Mouse (Mus musculus) gastrocnemius, postnatal 14 days (tissue): Measurements from ENCODE around the gene Dmrtc2. TPM values are rescaled to one million over a fixed set of nuclear protein-coding genes. Genes with fewer than 3 reads are reported as not detected.
A peak's percentile ranks its signal among the peaks of the same experiment; 100 is the strongest.

ENCODE experiments used
- DNase-seq: peaks from one replicate; pipeline ENCODE4 v3.0.0; 2021; ENCODE audit warnings: mixed read lengths
- intact Hi-C: fragments of 180-260 bp; cut with DNase I; formaldehyde crosslinking; loops from one replicate; pipeline ENCODE4 v1.15.1; 2025; ENCODE audit warnings: low total_unique reads
- total RNA-seq, 2 experiments: library from RNA; stranded (reverse); gene quantifications; 2 replicates each; pipeline ENCODE4 v1.2.3; 2021

Dmrtc2 gene
- total RNA-seq, 2 experiments from 2014 or later: not detected

- intact Hi-C loops: no loop called here
- DNase-seq: no peak
Observed at GRCm38 (mm10) chr7:24861913-24862312, 7.9 kb upstream of the Dmrtc2 start, which contains the start of gene Gm9844. Gm9844 (plus strand) TSS chr7:24862213.

DNA sequence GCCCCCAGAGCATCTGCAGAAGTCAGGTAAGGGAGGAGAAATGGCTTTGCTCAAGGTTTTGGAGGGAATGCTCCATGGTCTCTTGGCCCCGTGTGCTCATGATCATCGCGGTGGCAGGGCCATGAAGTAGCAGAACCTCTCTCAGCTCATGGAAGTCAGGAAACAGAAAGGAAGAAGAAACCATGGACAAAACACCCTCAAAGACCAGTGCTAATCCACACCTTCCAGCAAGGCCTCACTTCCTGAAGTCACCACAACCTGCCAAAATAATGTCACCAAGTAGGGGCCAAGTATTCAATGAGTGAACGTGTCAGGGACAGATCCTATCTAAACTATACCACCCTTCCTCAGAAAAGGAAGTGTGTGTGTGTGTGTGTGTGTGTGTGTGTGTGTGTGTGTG lies 7.0 kb upstream of the Dmrtc2 start:
- DNase-seq: no peak
- intact Hi-C loops: no loop called here

DNA sequence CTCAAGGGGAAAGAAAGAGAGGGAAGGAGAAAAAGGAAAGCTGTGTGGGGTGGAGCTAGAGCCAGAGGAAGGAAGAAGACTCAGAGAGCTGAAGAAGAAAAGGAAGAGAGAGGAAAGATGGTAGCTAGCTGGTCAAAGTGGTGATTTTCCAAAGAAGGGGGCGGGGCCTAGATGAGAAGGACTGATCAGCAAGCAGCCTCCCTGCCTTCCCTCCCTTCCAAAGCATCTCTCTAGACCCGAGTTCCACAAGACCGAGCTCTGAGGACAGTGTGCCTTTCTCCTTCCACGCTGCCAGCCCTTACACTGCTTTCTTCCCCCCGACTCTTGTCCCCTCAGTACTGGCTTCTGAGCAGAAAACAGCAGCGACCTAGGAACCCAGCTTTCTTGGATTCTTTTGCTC lies 5.7 kb upstream of the Dmrtc2 start:
- intact Hi-C loops: no loop called here
- no peak for DNase-seq

DNA sequence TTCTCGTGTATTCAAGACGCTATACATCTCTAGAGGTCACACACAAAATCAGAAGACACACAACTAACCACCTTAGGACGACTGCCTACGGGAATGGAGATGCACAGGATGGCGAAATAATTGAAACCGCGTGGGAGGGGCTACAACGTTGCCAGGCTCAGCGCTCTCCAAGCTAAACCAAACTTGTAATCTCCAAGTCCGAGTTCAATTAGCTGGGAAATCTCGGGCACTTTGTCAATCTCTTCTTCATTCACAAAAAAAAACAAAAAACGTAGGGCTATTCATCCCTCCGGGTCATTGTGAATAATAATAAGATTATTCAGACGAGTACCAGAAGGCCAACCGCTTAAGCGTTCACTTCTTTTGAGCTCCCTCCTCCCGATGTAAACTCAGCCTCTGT lies 777 bp upstream of the Dmrtc2 start:
- intact Hi-C loops: no loop called here
- no peak for DNase-seq

GRCm38 (mm10) chr7:24877588-24877987 lies 7.7 kb downstream of the Dmrtc2 start:
- intact Hi-C loops: no loop called here
- DNase-seq: no peak

- no peak for DNase-seq
- intact Hi-C loops: no loop called here
Observed at GRCm38 (mm10) chr7:24879620-24880019, 9.8 kb downstream of the Dmrtc2 start.

DNA sequence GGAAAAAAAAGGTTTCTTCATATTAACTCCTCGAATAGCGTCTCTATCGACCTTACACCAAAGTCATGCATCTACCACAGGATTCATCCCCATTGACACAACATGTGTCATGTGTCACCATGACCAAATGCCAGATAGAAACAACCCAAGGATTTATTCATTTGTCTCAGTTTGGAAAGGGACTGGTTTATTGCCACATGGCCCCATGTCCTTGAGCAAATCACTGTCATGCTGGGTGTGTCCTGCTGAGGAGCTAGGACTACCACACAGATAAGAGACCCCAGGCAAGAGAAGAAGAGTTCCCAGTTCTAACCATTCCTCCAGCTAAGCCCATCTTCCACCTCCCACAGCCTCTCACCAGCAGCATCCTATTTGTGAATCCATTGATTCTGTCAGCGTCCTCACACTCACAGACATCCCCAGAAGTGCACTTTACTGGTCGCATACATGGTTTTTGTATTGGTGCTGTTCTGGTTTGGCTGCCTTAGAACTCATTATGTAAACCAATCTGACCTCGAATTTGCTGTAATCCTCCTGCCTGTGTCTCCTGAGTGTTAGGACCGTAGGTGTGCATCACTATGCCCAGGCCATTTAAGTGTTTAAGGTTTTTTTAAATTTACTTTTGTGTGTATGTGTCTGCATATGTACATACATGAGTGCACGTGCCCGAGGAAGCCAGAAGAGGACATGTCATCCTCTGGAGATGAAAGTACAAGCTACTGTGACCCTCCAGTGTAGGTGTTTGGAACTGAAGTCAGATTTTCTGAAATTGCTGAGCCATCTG lies 12.8 kb downstream of the Dmrtc2 start:
- no peak for DNase-seq
- intact Hi-C loops: no loop called here

GRCm38 (mm10) chr7:24883896-24884692 lies 14.2 kb downstream of the Dmrtc2 start, which contains the start of gene Rps19:
Rps19 (plus strand) TSS chr7:24884371.
- intact Hi-C loops: no loop called here
- DNase-seq: peak; percentile 99

DNA sequence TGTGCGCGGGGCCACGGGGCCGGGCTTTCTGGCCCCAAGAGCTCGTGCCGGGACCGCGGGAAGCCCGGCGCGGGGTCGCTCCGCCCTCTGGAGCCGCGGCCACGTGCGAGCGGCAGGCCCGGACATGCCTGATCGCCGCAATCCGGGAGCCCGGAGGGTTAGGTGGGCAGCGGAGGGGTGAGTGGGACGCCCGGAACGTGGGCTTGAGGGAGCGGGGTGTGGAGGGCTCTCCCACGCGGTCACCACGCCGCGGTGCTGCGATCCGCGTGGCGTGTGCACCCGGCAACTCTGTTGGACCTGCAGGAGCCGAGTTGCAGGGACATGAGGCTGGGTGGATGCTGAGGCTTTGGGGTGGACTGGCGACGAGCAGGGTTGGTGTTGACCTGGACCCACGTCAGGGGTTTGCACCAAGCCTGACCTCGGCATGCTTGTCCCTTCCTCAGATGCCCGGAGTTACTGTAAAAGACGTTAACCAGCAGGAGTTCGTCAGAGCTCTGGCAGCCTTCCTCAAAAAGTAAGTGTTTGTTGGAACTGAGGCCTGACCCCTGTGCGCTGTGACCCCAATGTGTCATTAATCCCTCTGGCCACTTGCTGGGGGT lies 14.9 kb downstream of the Dmrtc2 start:
- intact Hi-C loops: no loop called here
- no peak for DNase-seq

GRCm38 (mm10) chr7:24885468-24886307 lies 15.8 kb downstream of the Dmrtc2 start:
- DNase-seq: no peak
- intact Hi-C loops: no loop called here

GRCm38 (mm10) chr7:24886308-24886633 lies 16.4 kb downstream of the Dmrtc2 start:
- intact Hi-C loops: no loop called here
- no peak for DNase-seq

- DNase-seq: no peak
- intact Hi-C loops: no loop called here
Observed at GRCm38 (mm10) chr7:24887096-24887495, 17.2 kb downstream of the Dmrtc2 start.

GRCm38 (mm10) chr7:24889431-24890220 lies 19.8 kb downstream of the Dmrtc2 start:
- no peak for DNase-seq
- intact Hi-C loops: loop anchor here (5.0 kb wide), 1 partner anchor 63 kb away; no protein-coding TSS in a partner anchor

GRCm38 (mm10) chr7:24890281-24891216 lies 20.7 kb downstream of the Dmrtc2 start:
- peak; percentile 59 for DNase-seq
- intact Hi-C loops: loop anchor here (5.0 kb wide), 1 partner anchor 62 kb away; no protein-coding TSS in a partner anchor

GRCm38 (mm10) chr7:24891241-24892124 lies 21.6 kb downstream of the Dmrtc2 start:
- intact Hi-C loops: loop anchor here (5.0 kb wide), 1 partner anchor 61 kb away; no protein-coding TSS in a partner anchor
- DNase-seq: no peak

GRCm38 (mm10) chr7:24892125-24892583 lies 22.3 kb downstream of the Dmrtc2 start:
- no peak for DNase-seq
- intact Hi-C loops: loop anchor here (5.0 kb wide), 1 partner anchor 60 kb away; no protein-coding TSS in a partner anchor
